Mouse (Mus musculus) thymus, adult 2 months (tissue): ENCODE data around the gene Armc9.

Experiments used
- CTCF ChIP-seq: fragments of 200-500 bp; IDR thresholded peaks from 2 replicates; pipeline ENCODE4 v1.5.1; 2012; ENCODE audit warnings: mild to moderate bottlenecking, control low read depth, low read length, moderate library complexity, borderline replicate concordance; ENCODE audit not compliant: control insufficient read depth, poor library complexity, insufficient read depth; ENCODE audit errors: extremely low read depth
- POLR2A ChIP-seq: fragments of 200-500 bp; IDR thresholded peaks from 2 replicates; pipeline ENCODE4 v1.6.1; 2012; ENCODE audit warnings: mild to moderate bottlenecking, low read length, control low read depth, moderate library complexity; ENCODE audit not compliant: control insufficient read depth, poor library complexity, insufficient read depth; ENCODE audit errors: extremely low read depth

GRCm38 (mm10) chr1:86216412-86216811, 61.8 kb downstream of the Armc9 start:
- TF ChIP-seq CTCF (no peak), POLR2A (no peak)
